Mouse (Mus musculus) forebrain, embryonic 13.5 days (tissue): ENCODE measurements at regions not wholly inside any gene's neighbourhood (a gene's known extent, or its start where the extent isn't known, plus 50 kb on each side); places are given as distances from the start of the nearest gene placed in this dataset.
A peak's percentile ranks its signal among the peaks of the same experiment; 100 is the strongest.

Source experiments
- ATAC-seq: fragments of 200-750 bp; cut with Nextera tagmentation; 2 replicates; pipeline ENCODE4 v1.8.0; 2017
- H3K27ac ChIP-seq: fragments of 300-500 bp; sonication (generic); 2 replicates; pipeline ENCODE4 v1.5.1; 2015; ENCODE audit warnings: inconsistent platforms, mild to moderate bottlenecking, moderate library complexity
- H3K27me3 ChIP-seq: fragments of 300-500 bp; sonication (generic); 2 replicates; pipeline ENCODE4 v1.6.1; 2015; ENCODE audit warnings: mild to moderate bottlenecking, inconsistent platforms
- H3K36me3 ChIP-seq: fragments of 300-500 bp; sonication (generic); 2 replicates; pipeline ENCODE4 v1.6.1; 2015; ENCODE audit warnings: mild to moderate bottlenecking, inconsistent platforms; ENCODE audit not compliant: poor library complexity, severe bottlenecking
- H3K4me1 ChIP-seq: fragments of 300-500 bp; sonication (generic); 2 replicates; pipeline ENCODE4 v1.6.1; 2015; ENCODE audit warnings: inconsistent platforms
- H3K4me2 ChIP-seq: fragments of 300-500 bp; sonication (generic); 2 replicates; pipeline ENCODE4 v1.6.1; 2015; ENCODE audit warnings: inconsistent platforms, mild to moderate bottlenecking, moderate library complexity
- H3K4me3 ChIP-seq: fragments of 300-500 bp; sonication (generic); 2 replicates; pipeline ENCODE4 v1.5.1; 2015; ENCODE audit warnings: mild to moderate bottlenecking, inconsistent platforms
- H3K9ac ChIP-seq: fragments of 300-500 bp; sonication (generic); 2 replicates; pipeline ENCODE4 v1.6.1; 2015; ENCODE audit warnings: mild to moderate bottlenecking, inconsistent platforms
- H3K9me3 ChIP-seq: fragments of 300-500 bp; sonication (generic); replicated peaks from 2 replicates; pipeline ENCODE4 v1.6.1; 2016; ENCODE audit warnings: inconsistent platforms
- WGBS: fragments of 180-500 bp; shearing (Covaris S2); methylation state at CpG from one replicate; pipeline ENCODE4 v1.1.7; 2015; 5-methylcytosine and 5-hydroxymethylcytosine counted together

GRCm38 (mm10) chr10:96534547-96535124, 82.2 kb upstream of the Btg1 start:
- H3K4me1 ChIP-seq, result no peaks in the 10 kb centered on the region
- no peaks in the 10 kb centered on the region for H3K27me3 ChIP-seq
- no peaks in the 10 kb centered on the region for H3K36me3 ChIP-seq
- ATAC-seq, result no peak
- H3K4me3 ChIP-seq, result no peak overlapping the region
- no peaks in the 10 kb centered on the region for H3K9me3 ChIP-seq
- H3K9ac ChIP-seq, result no peak overlapping the region
- no peak overlapping the region for H3K4me2 ChIP-seq
- H3K27ac ChIP-seq, result no peak overlapping the region
- WGBS, result 93% methylated on average over 7 of the region's 7 CpGs

GRCm38 (mm10) chr10:96535461-96535860, 81.3 kb upstream of the Btg1 start:
- Histone ChIP-seq H3K9me3 (no peaks in the 10 kb centered on the region), H3K4me2 (no peak overlapping the region), H3K27ac (no peak overlapping the region), H3K27me3 (no peaks in the 10 kb centered on the region), H3K9ac (no peak overlapping the region), H3K36me3 (no peaks in the 10 kb centered on the region), H3K4me3 (no peak overlapping the region), H3K4me1 (no peaks in the 10 kb centered on the region)
- ATAC-seq, result no peak
- WGBS, result 50% methylated on average over 9 of the region's 9 CpGs

- no peak overlapping the region for H3K27ac ChIP-seq
- H3K27me3 ChIP-seq, result no peaks in the 10 kb centered on the region
- no peak overlapping the region for H3K4me3 ChIP-seq
- no peak for ATAC-seq
- no peaks in the 10 kb centered on the region for H3K4me1 ChIP-seq
- no peaks in the 10 kb centered on the region for H3K36me3 ChIP-seq
- H3K4me2 ChIP-seq, result no peak overlapping the region
- no peaks in the 10 kb centered on the region for H3K9me3 ChIP-seq
- no peak overlapping the region for H3K9ac ChIP-seq
- 100% methylated on average over 2 of the region's 2 CpGs for WGBS
Measured at GRCm38 (mm10) chr10:96540828-96541227, 76.0 kb upstream of the Btg1 start.

- no peak overlapping the region for H3K9ac ChIP-seq
- no peak; the same call in 1 of the 2 replicates for ATAC-seq
- no peak overlapping the region for H3K4me3 ChIP-seq
- H3K36me3 ChIP-seq, result no peaks in the 10 kb centered on the region
- no peaks in the 10 kb centered on the region for H3K9me3 ChIP-seq
- H3K4me2 ChIP-seq, result no peak overlapping the region
- no peak overlapping the region for H3K27ac ChIP-seq
- peaks cover 8% of the 10 kb centered on the region for H3K4me1 ChIP-seq
- H3K27me3 ChIP-seq, result no peaks in the 10 kb centered on the region
- 74% methylated on average over 6 of the region's 6 CpGs for WGBS
Measured at GRCm38 (mm10) chr10:96545312-96545711, 71.5 kb upstream of the Btg1 start.

- Histone ChIP-seq H3K36me3 (no peaks in the 10 kb centered on the region), H3K4me2 (no peak overlapping the region), H3K9ac (no peak overlapping the region), H3K9me3 (no peaks in the 10 kb centered on the region), H3K27me3 (no peaks in the 10 kb centered on the region), H3K4me3 (no peak overlapping the region), H3K4me1 (peaks cover 8% of the 10 kb centered on the region), H3K27ac (no peak overlapping the region)
- peak; percentile 83 for ATAC-seq
- WGBS, result 47% methylated on average over 2 of the region's 2 CpGs
Measured at GRCm38 (mm10) chr10:96545761-96546388, 70.9 kb upstream of the Btg1 start.

GRCm38 (mm10) chr10:96549651-96550050, 67.2 kb upstream of the Btg1 start:
- H3K4me1 ChIP-seq, result peaks cover 8% of the 10 kb centered on the region
- 86% methylated on average over 2 of the region's 2 CpGs for WGBS
- H3K9ac ChIP-seq, result no peak overlapping the region
- H3K4me2 ChIP-seq, result no peak overlapping the region
- H3K36me3 ChIP-seq, result no peaks in the 10 kb centered on the region
- H3K27me3 ChIP-seq, result no peaks in the 10 kb centered on the region
- no peak for ATAC-seq
- H3K27ac ChIP-seq, result no peak overlapping the region
- H3K9me3 ChIP-seq, result no peaks in the 10 kb centered on the region
- H3K4me3 ChIP-seq, result no peak overlapping the region

- H3K4me3 ChIP-seq, result no peak overlapping the region
- H3K27me3 ChIP-seq, result no peaks in the 10 kb centered on the region
- no peaks in the 10 kb centered on the region for H3K9me3 ChIP-seq
- 80% methylated on average over 4 of the region's 4 CpGs for WGBS
- no peak overlapping the region for H3K4me2 ChIP-seq
- ATAC-seq, result no peak
- H3K4me1 ChIP-seq, result peaks cover 8% of the 10 kb centered on the region
- H3K36me3 ChIP-seq, result no peaks in the 10 kb centered on the region
- no peak overlapping the region for H3K27ac ChIP-seq
- no peak overlapping the region for H3K9ac ChIP-seq
Measured at GRCm38 (mm10) chr10:96550266-96550665, 66.5 kb upstream of the Btg1 start.

- H3K36me3 ChIP-seq, result no peaks in the 10 kb centered on the region
- no peak overlapping the region for H3K4me3 ChIP-seq
- no peaks in the 10 kb centered on the region for H3K27me3 ChIP-seq
- no peak overlapping the region for H3K27ac ChIP-seq
- WGBS, result 73% methylated on average over 2 of the region's 2 CpGs
- H3K4me1 ChIP-seq, result no peaks in the 10 kb centered on the region
- no peak overlapping the region for H3K4me2 ChIP-seq
- ATAC-seq, result no peak
- H3K9me3 ChIP-seq, result 0 out of 2 replicates have a peak, but pooled peaks cover 6% of the 10 kb centered on the region
- no peak overlapping the region for H3K9ac ChIP-seq
Measured at GRCm38 (mm10) chr10:96557336-96557735, 59.5 kb upstream of the Btg1 start.

- no peak for ATAC-seq
- no peaks in the 10 kb centered on the region for H3K36me3 ChIP-seq
- no peaks in the 10 kb centered on the region for H3K4me1 ChIP-seq
- no peaks in the 10 kb centered on the region for H3K27me3 ChIP-seq
- H3K4me3 ChIP-seq, result no peak overlapping the region
- peaks cover 12% of the 10 kb centered on the region; the same call in 1 of the 2 replicates for H3K9me3 ChIP-seq
- H3K9ac ChIP-seq, result no peak overlapping the region
- no peak overlapping the region for H3K4me2 ChIP-seq
- no peak overlapping the region for H3K27ac ChIP-seq
Measured at GRCm38 (mm10) chr10:96565343-96565742, 51.5 kb upstream of the Btg1 start.
